Mouse (Mus musculus): ENCODE results near the gene Zfhx3.

DNA sequence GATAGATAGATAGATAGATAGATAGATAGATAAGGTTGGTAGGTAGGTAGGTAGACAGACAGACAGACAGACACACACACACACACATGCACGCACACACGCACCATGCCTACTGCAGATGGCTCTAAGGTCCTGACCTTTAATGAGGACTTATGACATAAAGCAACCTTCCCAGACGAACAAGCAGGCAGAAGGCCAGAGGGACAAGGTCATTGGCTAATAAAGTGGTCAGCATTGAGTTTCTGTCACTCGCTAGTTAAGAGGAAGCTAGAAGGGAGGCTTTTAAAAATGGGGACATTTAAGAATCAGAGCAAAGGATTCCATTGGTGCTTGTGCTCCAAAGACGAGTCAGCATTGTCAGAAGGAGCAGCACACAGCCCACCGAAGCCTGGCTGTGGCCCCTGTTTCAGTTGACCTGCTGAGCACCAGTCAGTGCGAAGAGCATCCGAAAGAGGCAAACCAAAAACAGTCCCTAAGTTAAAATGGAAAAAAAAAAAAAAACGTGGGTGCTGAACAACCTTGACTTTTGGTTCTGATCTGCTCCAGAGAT is 683.2 kb downstream of the Zfhx3 start:
- TF ChIP-seq CTCF (conservative IDR thresholded peaks at IDR 0.05; ENCODE audit: insufficient read depth, insufficient read length, low read depth, low read length) = no peak
- TF ChIP-seq POLR2A (IDR thresholded peaks at IDR 0.05; ENCODE audit: low read depth, low read length) = no peak

Data from kidney, adult 2 months (tissue).